Mouse (Mus musculus) gastrocnemius, postnatal 4 days (tissue): ENCODE data around the gene 1600012H06Rik. TPM values are rescaled to one million over a fixed set of nuclear protein-coding genes. Genes with fewer than 3 reads are reported as not detected.
"Not testable (repeated sequence)": the region's sequence is repeated elsewhere in the genome, so short reads cannot be mapped to it uniquely, and the experiment has no call there.

Experiments
- DNase-seq, 2 experiments: peaks; one replicate each; pipeline ENCODE4 v3.0.0; 2021 to 2022; ENCODE audit warnings: low spot score in 2 of 2, mixed read lengths in 2 of 2
- long read RNA-seq, 2 experiments: library from polyadenylated mRNA; stranded (forward); transcript quantifications; one replicate each; pipeline ENCODE4 v2.0.0; 2021
- total RNA-seq, 2 experiments: library from RNA; stranded (reverse); gene quantifications; 2 replicates each; pipeline ENCODE4 v1.2.3; 2021

The 1600012H06Rik gene
- 10 to 100 TPM; 24.3 to 25.3 TPM for total RNA-seq
- long read RNA-seq, experiment 1, transcript 1600012H06Rik-202 (2 exons, 2,523 nt), result minor isoform, 7 of 52 reads
- long read RNA-seq, experiment 1, transcript 1600012H06Rik-201 (2 exons, 2,506 nt), result major isoform, 13 of 52 reads
- long read RNA-seq, experiment 1, partial matches to known transcripts, result 0 of 52 reads
- long read RNA-seq, experiment 1, other reads (novel, unspliced or antisense), result 30 of 52 reads
- long read RNA-seq, experiment 2, transcript 1600012H06Rik-201 (2 exons, 2,506 nt), result major isoform, 10 of 60 reads
- long read RNA-seq, experiment 2, transcript 1600012H06Rik-202 (2 exons, 2,523 nt), result major isoform, 10 of 60 reads
- long read RNA-seq, experiment 2, partial matches to known transcripts, result 0 of 60 reads
- long read RNA-seq, experiment 2, other reads (novel, unspliced or antisense), result 40 of 60 reads

- peak; percentile 99 to 100 for DNase-seq
Measured at GRCm38 (mm10) chr17:14943009-14943728, at the start of gene 1600012H06Rik, which contains the start of gene Wdr27. 1600012H06Rik (plus strand) TSS chr17:14943184. Wdr27 (minus strand) TSS chr17:14943158.

DNA sequence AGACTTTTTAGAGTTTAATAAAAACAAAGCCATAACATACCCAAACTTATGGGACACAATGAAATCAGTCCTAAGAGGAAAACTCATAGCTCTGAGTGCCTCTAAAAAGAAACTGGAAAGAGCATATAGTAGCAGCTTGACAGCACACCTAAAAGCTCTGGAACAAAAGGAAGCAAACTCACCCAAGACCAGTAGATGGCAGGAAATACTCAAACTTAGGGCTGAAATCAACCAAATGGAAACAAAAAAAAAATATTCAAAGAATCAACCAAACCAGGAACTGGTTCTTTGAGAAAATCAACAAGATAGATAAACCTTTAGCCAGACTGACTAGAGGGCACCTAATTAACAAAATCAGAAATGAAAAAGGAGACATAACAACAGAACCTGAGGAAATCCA is 47.9 kb upstream of the 1600012H06Rik start:
- DNase-seq, result not testable (repeated sequence)

DNA sequence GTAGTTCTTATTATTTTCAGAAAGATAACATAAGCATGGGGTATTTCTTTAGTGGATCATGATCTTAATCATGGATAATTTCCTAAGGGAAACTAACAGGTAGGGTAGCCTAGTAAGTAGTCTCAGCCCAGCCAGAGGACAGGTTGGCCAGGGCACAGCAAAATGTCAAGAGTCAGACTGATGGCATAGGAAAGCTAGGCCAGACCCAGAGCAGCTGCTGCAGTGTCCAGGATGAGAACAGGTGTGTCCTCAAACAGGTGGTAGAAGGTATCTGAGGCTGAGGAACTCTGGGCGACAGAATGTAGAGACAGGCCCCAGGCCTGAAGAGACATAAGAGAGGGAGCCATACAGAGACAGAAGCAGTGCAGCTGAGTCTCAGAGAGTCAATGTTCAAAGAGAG is 44.0 kb upstream of the 1600012H06Rik start:
- no peak for DNase-seq

- DNase-seq, result no peak
Measured at GRCm38 (mm10) chr17:14903212-14903611, 39.8 kb upstream of the 1600012H06Rik start.

DNA sequence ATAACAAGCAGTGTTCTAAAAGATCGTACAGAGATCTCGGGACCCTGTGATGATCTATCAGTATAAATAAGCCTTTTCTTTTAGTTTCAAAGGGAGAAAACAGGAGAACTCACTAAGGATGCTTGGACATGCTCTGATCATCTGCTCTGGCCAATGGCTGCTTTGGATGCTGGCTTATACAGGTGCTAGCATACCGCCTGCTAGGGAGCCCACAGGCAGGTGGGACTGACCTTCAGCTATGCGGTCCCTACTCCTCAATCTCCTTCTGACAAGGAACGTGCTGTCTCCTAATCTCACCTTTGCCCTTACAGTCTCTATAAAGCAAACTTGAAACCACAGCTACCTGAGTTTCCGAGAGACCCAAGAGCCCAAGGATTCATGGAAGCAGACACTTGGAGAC is 38.8 kb upstream of the 1600012H06Rik start:
- DNase-seq, result no peak

- peak in 1 of 2 experiments; percentile 69 for DNase-seq
Measured at GRCm38 (mm10) chr17:14904637-14905265, 38.2 kb upstream of the 1600012H06Rik start.

GRCm38 (mm10) chr17:14906611-14907010 is 36.4 kb upstream of the 1600012H06Rik start:
- no peak for DNase-seq

DNA sequence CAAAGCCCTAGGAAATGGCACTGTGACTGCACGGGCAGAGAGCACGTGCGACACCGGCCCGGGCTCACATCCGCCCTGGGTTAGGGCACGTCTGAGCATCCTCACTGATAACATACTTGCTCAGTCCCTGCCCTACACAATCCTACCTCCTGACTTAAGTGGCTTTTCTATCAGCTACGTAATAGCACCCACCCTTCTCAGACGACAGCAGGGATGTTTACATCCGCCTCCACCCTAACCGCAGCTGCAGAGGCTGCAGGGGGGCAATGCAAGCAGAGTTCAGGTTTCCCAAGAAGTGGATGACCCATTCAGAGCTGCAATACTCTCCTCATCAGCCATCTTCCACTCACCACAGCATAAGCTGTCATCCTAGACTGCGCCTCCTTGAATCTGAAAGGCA is 35.8 kb upstream of the 1600012H06Rik start:
- DNase-seq, result no peak

- DNase-seq, result no peak
Measured at GRCm38 (mm10) chr17:14909331-14909730, 33.7 kb upstream of the 1600012H06Rik start.

DNA sequence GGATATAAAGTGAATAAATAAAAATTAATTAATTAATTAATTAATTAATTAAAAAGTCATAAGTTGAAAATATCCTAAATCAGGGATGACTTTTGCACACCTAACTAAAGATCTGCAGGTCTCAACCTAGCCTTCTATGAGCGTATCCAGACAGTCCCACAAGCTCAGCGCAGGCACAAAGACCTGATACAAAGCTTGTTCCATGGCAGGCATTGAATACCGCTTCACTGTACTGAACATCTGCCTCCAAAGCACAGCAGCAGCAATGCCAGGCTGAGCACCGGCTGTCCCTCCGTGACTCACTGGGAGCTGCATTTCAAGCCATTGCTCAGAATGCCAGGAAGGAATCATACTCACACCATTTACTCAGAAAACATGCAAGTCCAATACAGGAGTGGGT is 32.2 kb upstream of the 1600012H06Rik start:
- DNase-seq, result no peak

DNA sequence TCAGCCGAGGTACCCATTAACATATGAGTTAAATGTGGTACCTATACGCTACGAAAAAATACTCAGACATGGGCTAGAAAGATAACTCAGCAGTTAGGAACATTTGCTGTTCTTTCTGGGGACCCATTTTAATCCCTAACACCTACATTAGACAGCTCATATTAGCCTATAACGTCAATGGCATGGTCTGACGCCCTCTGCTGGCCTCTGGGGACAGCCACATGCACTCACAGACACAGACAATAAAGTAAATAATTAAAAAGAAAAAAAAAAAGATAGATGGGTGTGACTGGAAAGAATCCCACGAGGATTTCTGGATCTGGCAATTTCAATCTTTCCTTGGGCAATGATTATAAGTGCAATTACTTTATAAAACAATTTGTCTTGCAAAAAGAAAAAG is 30.6 kb upstream of the 1600012H06Rik start:
- no peak for DNase-seq

- no peak for DNase-seq
Measured at GRCm38 (mm10) chr17:14912981-14913380, 30.0 kb upstream of the 1600012H06Rik start.

DNA sequence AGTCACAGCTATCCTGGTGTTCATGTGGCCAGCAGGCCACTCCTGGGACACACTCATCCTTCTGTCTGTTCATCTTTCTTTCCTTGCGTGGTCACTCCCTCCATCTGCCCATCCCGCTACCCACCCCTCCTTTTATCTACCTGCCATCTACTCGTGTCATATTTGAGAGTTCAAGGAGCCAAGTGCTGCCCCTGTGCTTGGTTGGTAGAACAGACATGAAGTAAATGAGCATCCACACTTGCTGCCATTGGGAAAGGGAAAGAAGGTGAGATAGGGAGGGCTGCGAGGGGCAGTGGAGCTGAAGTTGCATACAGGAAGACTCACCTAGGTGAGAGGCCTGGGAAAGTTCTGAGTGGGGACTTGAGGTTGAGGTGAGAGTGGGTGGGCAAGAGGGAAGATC is 28.6 kb upstream of the 1600012H06Rik start:
- no peak for DNase-seq

DNA sequence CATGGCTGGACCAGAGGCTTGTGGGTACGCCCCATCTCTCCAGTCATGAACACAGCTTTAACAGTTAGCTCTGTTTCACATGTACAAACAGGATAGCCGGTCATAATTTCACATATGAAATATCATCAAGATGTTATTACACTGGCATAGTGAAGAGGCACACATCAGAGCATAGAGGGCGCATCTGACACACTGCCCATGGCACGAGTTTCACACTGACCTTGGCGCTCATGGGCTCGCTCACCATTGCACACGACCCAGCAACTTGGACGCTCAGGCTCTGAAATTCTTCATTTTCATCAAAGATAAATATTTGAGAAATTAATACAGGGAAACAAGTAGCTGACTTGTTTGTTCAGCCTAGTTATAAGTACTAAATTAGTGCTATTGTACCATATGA is 25.1 kb upstream of the 1600012H06Rik start:
- DNase-seq, result no peak

DNA sequence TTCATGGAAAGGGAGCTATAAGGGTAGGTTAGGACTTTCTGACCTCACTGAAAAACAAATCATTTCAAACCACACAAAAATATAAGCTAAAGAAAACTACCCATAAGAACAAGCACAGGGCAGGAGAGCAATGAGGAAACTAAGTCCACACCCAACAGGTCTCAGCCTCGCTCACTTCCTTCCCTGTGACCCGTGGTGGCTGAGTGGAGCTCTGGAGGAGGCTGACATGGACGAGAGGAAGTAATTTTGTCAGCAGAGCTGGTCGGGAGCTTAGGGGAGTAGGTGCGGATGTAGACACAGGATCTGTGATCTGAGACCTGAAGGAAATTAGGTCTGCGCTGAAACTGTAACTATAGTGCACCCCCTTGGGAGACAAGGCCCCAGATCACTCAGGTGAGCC is 21.4 kb upstream of the 1600012H06Rik start:
- no peak for DNase-seq

DNA sequence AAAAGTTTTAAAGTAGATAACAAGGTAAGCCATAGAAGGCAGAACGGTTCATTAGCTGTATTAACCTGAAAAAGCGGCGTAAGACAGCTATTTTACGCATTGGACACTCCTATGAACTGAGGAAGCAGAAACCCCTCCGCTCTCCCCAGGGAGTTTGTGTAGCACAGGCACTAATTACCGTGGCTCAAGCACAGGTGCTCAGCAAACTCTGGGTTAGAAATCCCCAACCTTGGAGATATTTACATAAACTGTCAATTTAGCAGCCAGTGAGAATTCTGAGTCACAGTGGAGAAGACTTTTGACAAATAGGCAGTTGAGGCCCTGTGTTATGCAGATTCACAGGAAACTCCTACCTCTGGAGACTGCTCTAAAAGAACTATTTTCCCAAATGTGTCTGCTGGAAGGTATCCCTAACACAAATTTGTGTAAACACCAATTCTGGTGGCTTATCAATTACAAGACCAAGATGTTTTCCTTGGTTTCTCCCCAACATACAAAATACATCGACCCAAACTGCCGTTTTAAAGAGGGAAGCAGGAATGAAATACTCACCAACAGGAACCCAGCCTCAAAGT is 15.3 kb upstream of the 1600012H06Rik start:
- no peak for DNase-seq

DNA sequence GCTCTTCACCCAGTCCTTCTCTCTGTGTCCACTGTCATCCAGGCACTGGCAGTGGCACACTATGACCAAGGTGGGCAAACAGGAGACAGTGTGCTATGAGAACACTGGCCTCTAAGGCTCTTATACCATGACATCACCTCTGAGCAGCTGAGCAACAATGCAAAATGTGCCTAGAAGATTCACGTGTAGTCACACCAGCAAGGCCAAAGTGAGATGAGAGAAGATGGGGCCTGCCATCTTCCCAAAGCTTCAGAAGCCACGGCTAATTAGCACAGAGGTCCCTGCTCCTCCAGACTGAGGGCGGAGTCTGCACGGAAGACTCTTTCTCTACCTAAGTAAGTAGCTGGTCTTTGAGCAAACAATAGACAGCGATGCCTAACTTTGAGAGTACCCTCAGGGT is 14.4 kb upstream of the 1600012H06Rik start:
- no peak for DNase-seq

GRCm38 (mm10) chr17:14930697-14931096 is 12.3 kb upstream of the 1600012H06Rik start:
- no peak for DNase-seq

DNA sequence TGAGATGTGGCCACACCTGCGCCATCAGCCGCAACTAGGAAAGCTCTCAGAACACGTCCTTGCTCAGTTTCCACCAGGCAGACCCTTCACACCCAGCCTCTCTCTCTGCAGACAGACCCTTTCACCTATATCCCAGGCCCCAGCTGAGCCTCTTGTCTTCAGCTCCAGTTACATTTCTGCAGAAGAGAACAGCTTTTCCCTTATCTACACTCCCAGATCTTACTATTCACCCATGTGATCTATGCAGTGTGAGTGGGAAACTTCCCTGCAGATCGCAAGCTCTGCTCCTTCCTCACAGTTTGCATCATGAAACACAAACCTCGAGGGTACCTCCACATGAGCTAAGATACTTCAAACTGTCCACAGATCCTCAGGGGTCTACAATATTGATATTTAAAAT is 11.5 kb upstream of the 1600012H06Rik start:
- DNase-seq, result no peak

- DNase-seq, result not testable (repeated sequence)
Measured at GRCm38 (mm10) chr17:14935280-14935679, 7.7 kb upstream of the 1600012H06Rik start.

GRCm38 (mm10) chr17:14935841-14936605 is 7.0 kb upstream of the 1600012H06Rik start:
- DNase-seq, result no peak
